Mouse (Mus musculus): ENCODE measurements at regions not wholly inside any gene's neighbourhood (a gene's known extent, or its start where the extent isn't known, plus 50 kb on each side); places are given as distances from the start of the nearest gene placed in this dataset.

- no peak for TF ChIP-seq ZKSCAN1 (IDR thresholded peaks at IDR 0.05; ENCODE audit: low read depth, low read length)
- no peak for TF ChIP-seq HCFC1 (IDR thresholded peaks at IDR 0.05; ENCODE audit: low read depth, low read length)
- no peak for TF ChIP-seq TBP (IDR thresholded peaks at IDR 0.05; ENCODE audit: low read depth, low read length)
- TF ChIP-seq ZC3H11A (IDR thresholded peaks at IDR 0.05; ENCODE audit: low read depth, low read length) = no peak
- TF ChIP-seq MAZ (IDR thresholded peaks at IDR 0.05; ENCODE audit: low read depth, low read length) = no peak
- no peak for TF ChIP-seq CTCF (IDR thresholded peaks at IDR 0.05 in 2 of 3, conservative IDR thresholded peaks at IDR 0.05 in 1 of 3; ENCODE audit: control insufficient read depth in 1 of 3, insufficient read depth in 1 of 3, low read depth in 2 of 3, low read length in 3 of 3, poor library complexity in 1 of 3, severe bottlenecking in 1 of 3)
- TF ChIP-seq CHD2 (IDR thresholded peaks at IDR 0.05; ENCODE audit: low read length) = no peak
- no peak for TF ChIP-seq POLR2A (IDR thresholded peaks at IDR 0.05; ENCODE audit: control insufficient read depth in 1 of 2, insufficient read depth in 1 of 2, low read depth in 1 of 2, low read length in 2 of 2, poor library complexity in 1 of 2)
- no peak for TF ChIP-seq ETS1 (IDR thresholded peaks at IDR 0.05; ENCODE audit: low read depth, low read length)
- TF ChIP-seq EP300 (IDR thresholded peaks at IDR 0.05; ENCODE audit: low read depth in 1 of 2, low read length in 2 of 2) = no peak
These were observed 83.7 kb upstream of the Map3k7 start for GRCm38 (mm10) chr4:31880213-31880612.

All from MEL (cell line).